Mouse (Mus musculus) urinary bladder, adult 2 months (tissue): Measurements from ENCODE around the gene Hlf. TPM values are rescaled to one million over a fixed set of nuclear protein-coding genes. Genes with fewer than 3 reads are reported as not detected.
A peak's percentile ranks its signal among the peaks of the same experiment; 100 is the strongest.

ENCODE experiments used
- DNase-seq: peaks from one replicate; pipeline ENCODE4 v3.0.0; 2022; ENCODE audit warnings: low spot score
- polyA plus RNA-seq: library from polyadenylated mRNA; depleted of rRNA; stranded (reverse); fragments of >200 nt; gene quantifications from 2 replicates; pipeline ENCODE4 v1.2.3, GENCODE M21; 2012

Gene Hlf
- polyA plus RNA-seq, 1 experiment = 33.1 TPM

- DNase-seq = no peak
These were observed 19.9 kb downstream of the Hlf start for GRCm38 (mm10) chr11:90370789-90371291.

- DNase-seq = no peak
These were observed 20.3 kb downstream of the Hlf start for GRCm38 (mm10) chr11:90370367-90370766.

- no peak for DNase-seq
These were observed 21.1 kb downstream of the Hlf start for GRCm38 (mm10) chr11:90369605-90370004.

GRCm38 (mm10) chr11:90369115-90369514 is 21.6 kb downstream of the Hlf start:
- DNase-seq = no peak

- no peak for DNase-seq
These were observed 22.5 kb downstream of the Hlf start for GRCm38 (mm10) chr11:90367894-90368860.

GRCm38 (mm10) chr11:90364865-90365264 is 25.8 kb downstream of the Hlf start:
- DNase-seq = no peak

GRCm38 (mm10) chr11:90363821-90364497 is 26.7 kb downstream of the Hlf start:
- no peak for DNase-seq

- no peak for DNase-seq
These were observed 27.3 kb downstream of the Hlf start for GRCm38 (mm10) chr11:90363406-90363805.

GRCm38 (mm10) chr11:90360536-90360935 is 30.2 kb downstream of the Hlf start:
- DNase-seq = no peak

- DNase-seq = no peak
These were observed 32.6 kb downstream of the Hlf start for GRCm38 (mm10) chr11:90358063-90358462.

- DNase-seq = no peak
These were observed 33.3 kb downstream of the Hlf start for GRCm38 (mm10) chr11:90357371-90357770.

- DNase-seq = no peak
These were observed 34.0 kb downstream of the Hlf start for GRCm38 (mm10) chr11:90356495-90357304.

- no peak for DNase-seq
These were observed 34.7 kb downstream of the Hlf start for GRCm38 (mm10) chr11:90356036-90356435.

GRCm38 (mm10) chr11:90355270-90355681 is 35.4 kb downstream of the Hlf start:
- peak; percentile 49 for DNase-seq

GRCm38 (mm10) chr11:90352696-90353095 is 38.0 kb downstream of the Hlf start:
- no peak for DNase-seq

- DNase-seq = no peak
These were observed 40.6 kb downstream of the Hlf start for GRCm38 (mm10) chr11:90350153-90350512.

- DNase-seq = no peak
These were observed 41.1 kb downstream of the Hlf start for GRCm38 (mm10) chr11:90349486-90350152.

- no peak for DNase-seq
These were observed 42.8 kb downstream of the Hlf start for GRCm38 (mm10) chr11:90347667-90348459.

- no peak for DNase-seq
These were observed 44.9 kb downstream of the Hlf start for GRCm38 (mm10) chr11:90345746-90346145.

- DNase-seq = no peak
These were observed 47.8 kb downstream of the Hlf start for GRCm38 (mm10) chr11:90342858-90343257.
